Mouse (Mus musculus): Measurements from ENCODE around the gene Hist1h2bk. TPM values are rescaled to one million over a fixed set of nuclear protein-coding genes. Genes with fewer than 3 reads are reported as not detected.

The Hist1h2bk gene
- total and polyA plus RNA-seq, 3 experiments = 5.7 to 2,495 TPM; not detected in 1

DNA sequence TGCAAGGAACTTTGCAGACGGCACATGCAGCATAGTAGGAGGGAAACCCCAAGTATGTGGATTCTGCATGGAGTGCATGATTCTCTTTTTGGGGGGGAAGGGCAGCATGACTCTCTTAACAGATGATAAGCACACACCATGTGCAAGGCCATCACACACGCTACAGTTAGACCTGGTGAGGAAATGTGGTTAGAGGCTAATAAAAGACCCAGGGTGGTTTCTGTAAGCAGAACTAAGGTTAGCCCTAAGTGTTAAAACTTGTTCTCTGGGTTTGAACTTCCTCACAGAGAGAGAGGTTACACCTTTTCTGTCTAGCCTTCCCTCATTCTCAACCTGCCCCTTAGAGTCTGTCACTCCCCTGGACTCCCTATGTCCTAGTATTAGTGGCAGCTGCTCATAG, 34.3 kb upstream of the Hist1h2bk start:
- H3K27ac ChIP-seq (ENCODE audit: control insufficient read depth, low read depth, low read length) = peak overlapping the region; percentile 33; the same call in 1 of the 2 replicates
- no peak for DNase-seq (ENCODE audit: low read depth, low spot score)

GRCm38 (mm10) chr13:22001823-22002222, 33.8 kb upstream of the Hist1h2bk start:
- Histone ChIP-seq H3K9me3 (replicated peaks; ENCODE audit: insufficient read depth, low read length) (no peaks in the 10 kb centered on the region), H3K36me3 (ENCODE audit: control insufficient read depth in 1 of 2, insufficient read depth in 2 of 2, low read length in 2 of 2) (peaks cover 0 to 12% of the 10 kb centered on the region in 2 experiments; a peak in 2 of 4 replicates), H3K9ac (ENCODE audit: control insufficient read depth, low read depth, low read length, poor library complexity, severe bottlenecking) (peak overlapping the region; percentile 32), H3K4me1 (ENCODE audit: control insufficient read depth in 1 of 2, insufficient read depth in 2 of 2, low read length in 2 of 2) (peaks cover 0 to 21% of the 10 kb centered on the region in 2 experiments; a peak in 2 of 4 replicates), H3K27me3 (ENCODE audit: control insufficient read depth in 1 of 2, insufficient read depth in 2 of 2, low read length in 2 of 2) (peaks cover 2 to 6% of the 10 kb centered on the region in 2 experiments; a peak in 3 of 4 replicates), H3K27ac (ENCODE audit: control insufficient read depth, low read depth, low read length) (peak overlapping the region; percentile 33; the same call in 1 of the 2 replicates), H3K79me2 (ENCODE audit: control insufficient read depth, insufficient read depth, low read length, poor library complexity) (no peaks in the 10 kb centered on the region), H3K4me3 (ENCODE audit: control insufficient read depth in 1 of 2, insufficient read depth in 1 of 2, low read depth in 2 of 2, low read length in 2 of 2) (peak overlapping the region; percentile 40 to 43)
- TF ChIP-seq SIN3A (IDR thresholded peaks at IDR 0.05; ENCODE audit: low read length) = peak; percentile 43
- 0 out of 4 replicates have a peak, but pooled peaks of 1 of the 2 experiments have one; percentile 16 for TF ChIP-seq POLR2A (IDR thresholded peaks at IDR 0.05; ENCODE audit: control insufficient read depth in 1 of 2, insufficient read depth in 1 of 2, low read depth in 1 of 2, low read length in 2 of 2, poor library complexity in 1 of 2)
- TF ChIP-seq UBTF (IDR thresholded peaks at IDR 0.05; ENCODE audit: borderline replicate concordance, insufficient read depth, low read depth, low read length) = no peak
- no peak for TF ChIP-seq RCOR1 (IDR thresholded peaks at IDR 0.05; ENCODE audit: low read depth, low read length)
- TF ChIP-seq ELF1 (IDR thresholded peaks at IDR 0.05; ENCODE audit: low read depth, low read length) = no peak
- TF ChIP-seq HCFC1 (IDR thresholded peaks at IDR 0.05; ENCODE audit: low read depth, low read length) = 0 out of 2 replicates have a peak, but pooled peaks have one; percentile 23
- peak; percentile 80 for DNase-seq (ENCODE audit: low read depth, low spot score)

More for the DNA sequence above, 34.3 kb upstream of the Hist1h2bk start:
- Histone ChIP-seq H3K79me2 (ENCODE audit: control insufficient read depth, insufficient read depth, low read length, poor library complexity) (no peaks in the 10 kb centered on the region), H3K27me3 (ENCODE audit: control insufficient read depth in 1 of 2, insufficient read depth in 2 of 2, low read length in 2 of 2) (peaks cover 2 to 6% of the 10 kb centered on the region in 2 experiments; a peak in 3 of 4 replicates), H3K9me3 (replicated peaks; ENCODE audit: insufficient read depth, low read length) (no peaks in the 10 kb centered on the region), H3K9ac (ENCODE audit: control insufficient read depth, low read depth, low read length, poor library complexity, severe bottlenecking) (peak overlapping the region; percentile 32), H3K4me3 (ENCODE audit: control insufficient read depth in 1 of 2, insufficient read depth in 1 of 2, low read depth in 2 of 2, low read length in 2 of 2) (peak overlapping the region; percentile 40 to 43), H3K36me3 (ENCODE audit: control insufficient read depth in 1 of 2, insufficient read depth in 2 of 2, low read length in 2 of 2) (peaks cover 0 to 12% of the 10 kb centered on the region in 2 experiments; a peak in 2 of 4 replicates), H3K4me1 (ENCODE audit: control insufficient read depth in 1 of 2, insufficient read depth in 2 of 2, low read length in 2 of 2) (peaks cover 0 to 21% of the 10 kb centered on the region in 2 experiments; a peak in 2 of 4 replicates)
- TF ChIP-seq HCFC1 (IDR thresholded peaks at IDR 0.05; ENCODE audit: low read depth, low read length) (0 out of 2 replicates have a peak, but pooled peaks have one; percentile 28), SIN3A (IDR thresholded peaks at IDR 0.05; ENCODE audit: low read length) (no peak), RCOR1 (IDR thresholded peaks at IDR 0.05; ENCODE audit: low read depth, low read length) (no peak)

- Histone ChIP-seq H3K27me3 (ENCODE audit: control insufficient read depth in 1 of 2, insufficient read depth in 2 of 2, low read length in 2 of 2) (peaks cover 2 to 10% of the 10 kb centered on the region in 2 experiments; a peak in 3 of 4 replicates), H3K36me3 (ENCODE audit: control insufficient read depth in 1 of 2, insufficient read depth in 2 of 2, low read length in 2 of 2) (peaks cover 0 to 7% of the 10 kb centered on the region in 2 experiments; a peak in 2 of 4 replicates), H3K27ac (ENCODE audit: control insufficient read depth, low read depth, low read length) (no peak overlapping the region), H3K79me2 (ENCODE audit: control insufficient read depth, insufficient read depth, low read length, poor library complexity) (no peaks in the 10 kb centered on the region), H3K9ac (ENCODE audit: control insufficient read depth, low read depth, low read length, poor library complexity, severe bottlenecking) (peak overlapping the region; percentile 36), H3K4me1 (ENCODE audit: control insufficient read depth in 1 of 2, insufficient read depth in 2 of 2, low read length in 2 of 2) (peaks cover 0 to 18% of the 10 kb centered on the region in 2 experiments; a peak in 2 of 4 replicates), H3K9me3 (replicated peaks; ENCODE audit: insufficient read depth, low read length) (no peaks in the 10 kb centered on the region), H3K4me3 (ENCODE audit: control insufficient read depth in 1 of 2, insufficient read depth in 1 of 2, low read depth in 2 of 2, low read length in 2 of 2) (peak overlapping the region; percentile 51 to 77)
- no peak for TF ChIP-seq USF2 (IDR thresholded peaks at IDR 0.05; ENCODE audit: borderline replicate concordance in 1 of 2, insufficient read depth in 1 of 2, low read depth in 1 of 2, low read length in 2 of 2)
- no peak for TF ChIP-seq ZNF384 (IDR thresholded peaks at IDR 0.05; ENCODE audit: low read depth, low read length)
- no peak for TF ChIP-seq NELFE (IDR thresholded peaks at IDR 0.05; ENCODE audit: low read depth, low read length)
- no peak for TF ChIP-seq UBTF (IDR thresholded peaks at IDR 0.05; ENCODE audit: borderline replicate concordance, insufficient read depth, low read depth, low read length)
- TF ChIP-seq EP300 (IDR thresholded peaks at IDR 0.05; ENCODE audit: low read depth in 1 of 2, low read length in 2 of 2) = peak in 1 of 2 experiments; percentile 3; a peak in 1 of 4 replicates
- no peak for TF ChIP-seq ZMIZ1 (IDR thresholded peaks at IDR 0.05; ENCODE audit: low read depth, low read length)
- no peak for TF ChIP-seq SMC3 (IDR thresholded peaks at IDR 0.05; ENCODE audit: low read depth, low read length)
- peak; percentile 46 for TF ChIP-seq GATA1 (IDR thresholded peaks at IDR 0.05; ENCODE audit: low read depth, low read length)
- TF ChIP-seq BHLHE40 (IDR thresholded peaks at IDR 0.05; ENCODE audit: borderline replicate concordance, low read depth, low read length) = 0 out of 2 replicates have a peak, but pooled peaks have one; percentile 13
- no peak for TF ChIP-seq RAD21 (IDR thresholded peaks at IDR 0.05; ENCODE audit: low read depth, low read length)
- no peak for TF ChIP-seq TCF12 (IDR thresholded peaks at IDR 0.05; ENCODE audit: low read depth, low read length)
- DNase-seq (ENCODE audit: low read depth, low spot score) = peak; percentile 68
Observed at GRCm38 (mm10) chr13:22005605-22006333, 29.9 kb upstream of the Hist1h2bk start.

Measured in MEL (cell line).